Mouse (Mus musculus): ENCODE measurements at regions not wholly inside any gene's neighbourhood (a gene's known extent, or its start where the extent isn't known, plus 50 kb on each side); places are given as distances from the start of the nearest gene placed in this dataset.

GRCm38 (mm10) chr4:7215048-7216030 lies 1023.5 kb downstream of the Car8 start:
- ATAC-seq: no peak

GRCm38 (mm10) chr4:7206987-7207386 lies 1031.9 kb downstream of the Car8 start:
- peak; percentile 80 for ATAC-seq

- no peak for ATAC-seq
These were observed 1037.0 kb downstream of the Car8 start for GRCm38 (mm10) chr4:7201816-7202215.

- no peak for ATAC-seq
These were observed 1038.9 kb downstream of the Car8 start for GRCm38 (mm10) chr4:7199941-7200340.

GRCm38 (mm10) chr4:7199052-7199451 lies 1039.8 kb downstream of the Car8 start:
- peak; percentile 90 for ATAC-seq

GRCm38 (mm10) chr4:7196570-7196969 lies 1042.3 kb downstream of the Car8 start:
- ATAC-seq: no peak

- no peak for ATAC-seq
These were observed 1043.2 kb downstream of the Car8 start for GRCm38 (mm10) chr4:7195619-7196018.

GRCm38 (mm10) chr4:7191912-7192311 lies 1046.9 kb downstream of the Car8 start:
- ATAC-seq: no peak

GRCm38 (mm10) chr4:7191228-7191627 lies 1047.6 kb downstream of the Car8 start:
- ATAC-seq: no peak

- ATAC-seq: peak; percentile 55
These were observed 1063.8 kb downstream of the Car8 start for GRCm38 (mm10) chr4:7175030-7175429.

- peak; percentile 47 for ATAC-seq
These were observed 1066.1 kb downstream of the Car8 start for GRCm38 (mm10) chr4:7172528-7173306.

- no peak for ATAC-seq
These were observed 1067.0 kb downstream of the Car8 start for GRCm38 (mm10) chr4:7171637-7172417.

GRCm38 (mm10) chr4:7161411-7161810 lies 1077.4 kb downstream of the Car8 start:
- no peak for ATAC-seq

- no peak for ATAC-seq
These were observed 1081.0 kb downstream of the Car8 start for GRCm38 (mm10) chr4:7157883-7158282.

- ATAC-seq: no peak
These were observed 1084.6 kb downstream of the Car8 start for GRCm38 (mm10) chr4:7154256-7154655.

GRCm38 (mm10) chr4:7153835-7154234 lies 1085.0 kb downstream of the Car8 start:
- ATAC-seq: no peak

- ATAC-seq: no peak
These were observed 1093.1 kb downstream of the Car8 start for GRCm38 (mm10) chr4:7145756-7146155.

- ATAC-seq: no peak
These were observed 1094.6 kb downstream of the Car8 start for GRCm38 (mm10) chr4:7144215-7144614.

GRCm38 (mm10) chr4:7143676-7144075 lies 1095.2 kb downstream of the Car8 start:
- no peak for ATAC-seq

GRCm38 (mm10) chr4:7142781-7143180 lies 1096.1 kb downstream of the Car8 start:
- ATAC-seq: no peak

GRCm38 (mm10) chr4:7112159-7112558 lies 1126.7 kb downstream of the Car8 start:
- ATAC-seq: peak; percentile 77

- ATAC-seq: no peak
These were observed 1145.9 kb downstream of the Car8 start for GRCm38 (mm10) chr4:7092957-7093356.
